Mouse (Mus musculus): ENCODE data around the gene Gm21953.
"Not testable (repeated sequence)": the region's sequence is repeated elsewhere in the genome, so short reads cannot be mapped to it uniquely, and the experiment has no call there.

Gm21953 gene

DNA sequence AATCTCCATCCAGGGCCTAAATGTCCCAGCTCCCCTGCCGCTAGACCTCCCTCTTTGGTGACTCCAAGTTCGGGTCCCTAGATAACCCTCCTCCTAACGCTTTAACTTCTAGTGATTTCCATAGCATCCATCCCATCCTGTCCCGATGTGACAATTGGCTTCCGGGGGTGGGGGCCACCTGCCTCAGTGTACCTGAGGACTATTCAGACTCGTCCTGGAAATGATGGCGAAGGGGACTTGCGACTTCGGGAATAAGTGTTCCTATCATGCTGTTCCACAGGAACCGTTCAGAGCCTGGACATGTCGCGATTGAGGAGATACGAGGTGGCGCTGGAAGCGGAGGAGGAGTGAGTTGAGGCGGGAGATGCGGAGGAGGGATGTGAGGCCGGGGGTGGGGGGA is at the start of gene Gm21953:
TSS of gene Gm21953 (plus strand) at position 301 of the 400 bp plus-strand sequence.
- DNase-seq (ENCODE audit: low spot score): not testable (repeated sequence)

DNA sequence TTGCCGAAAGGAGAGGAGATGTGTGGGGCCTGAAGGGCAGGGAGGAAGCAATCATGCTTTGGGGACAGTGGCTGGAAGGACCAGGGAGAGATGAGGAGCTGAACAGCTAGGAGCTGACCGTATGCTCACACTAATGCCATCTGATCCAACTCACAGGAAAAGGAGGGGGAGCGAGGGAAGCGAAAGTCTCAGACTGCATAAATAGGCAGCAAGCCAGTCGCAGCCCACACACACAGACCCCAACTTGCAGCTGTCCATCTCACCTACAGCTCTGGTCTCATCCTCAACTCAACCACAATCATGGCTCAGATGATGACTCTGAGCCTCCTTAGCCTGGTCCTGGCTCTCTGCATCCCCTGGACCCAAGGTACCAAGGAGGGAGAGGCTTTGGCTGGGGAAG is 38.6 kb upstream of the Gm21953 start, which contains the start of gene Ccl21b:
TSS of gene Ccl21b (plus strand) at position 301 of the 400 bp plus-strand sequence.
- DNase-seq (ENCODE audit: low spot score): not testable (repeated sequence)

DNA sequence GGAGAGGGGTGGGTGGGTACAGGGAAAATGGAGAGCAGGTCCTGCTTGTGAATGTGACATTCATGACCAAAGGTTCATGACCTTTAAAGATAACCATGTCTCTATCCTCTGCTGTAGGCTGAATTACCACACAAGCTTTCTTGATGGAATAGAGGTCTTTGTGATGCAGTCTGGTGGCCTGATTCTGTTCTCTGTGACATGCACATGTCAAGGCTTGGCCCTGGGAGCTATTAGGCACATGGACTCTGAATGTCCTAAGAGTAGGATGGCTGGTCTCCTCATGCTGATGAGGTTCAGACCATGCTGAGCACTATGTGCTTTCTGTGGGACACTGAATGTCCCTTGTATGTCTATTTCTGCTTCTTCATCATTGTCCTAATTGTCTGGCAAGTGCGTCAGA is 24.0 kb downstream of the Gm21953 start, which contains the start of gene Fam205a3:
TSS of gene Fam205a3 (plus strand) at position 301 of the 400 bp plus-strand sequence.
- not testable (repeated sequence) for DNase-seq (ENCODE audit: low spot score)
